Mouse (Mus musculus): ENCODE data around the gene Smg6.

Gene Smg6

GRCm38 (mm10) chr11:75047736-75048407 is 122.2 kb downstream of the Smg6 start:
- no peak for DNase-seq (ENCODE audit: low read depth)

GRCm38 (mm10) chr11:75049146-75049545 is 123.5 kb downstream of the Smg6 start:
- no peak for DNase-seq (ENCODE audit: low read depth)

- DNase-seq (ENCODE audit: low read depth) = no peak
Measured at GRCm38 (mm10) chr11:75049807-75050206, 124.2 kb downstream of the Smg6 start.

DNA sequence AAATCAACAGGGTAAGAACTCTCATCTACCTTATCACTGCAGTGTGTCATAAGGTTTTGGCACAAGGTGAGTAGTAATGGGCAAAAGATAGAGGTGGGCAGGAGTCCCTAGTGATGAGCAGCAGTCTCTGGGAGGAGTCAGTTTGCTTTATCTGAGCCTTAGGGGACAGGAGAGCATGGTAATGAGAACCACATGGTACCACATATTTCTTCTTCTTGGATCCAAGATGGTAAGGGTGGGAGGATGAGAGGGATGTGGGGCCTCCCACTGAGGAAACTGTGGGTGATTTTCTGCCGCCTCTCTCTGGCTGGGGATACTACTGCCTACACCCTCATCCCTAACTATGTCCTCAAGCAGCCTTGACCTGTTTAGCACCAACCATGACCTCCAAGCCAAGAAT is 125.6 kb downstream of the Smg6 start:
- DNase-seq (ENCODE audit: low read depth) = no peak

GRCm38 (mm10) chr11:75051712-75052550 is 126.3 kb downstream of the Smg6 start:
- DNase-seq (ENCODE audit: low read depth) = no peak

DNA sequence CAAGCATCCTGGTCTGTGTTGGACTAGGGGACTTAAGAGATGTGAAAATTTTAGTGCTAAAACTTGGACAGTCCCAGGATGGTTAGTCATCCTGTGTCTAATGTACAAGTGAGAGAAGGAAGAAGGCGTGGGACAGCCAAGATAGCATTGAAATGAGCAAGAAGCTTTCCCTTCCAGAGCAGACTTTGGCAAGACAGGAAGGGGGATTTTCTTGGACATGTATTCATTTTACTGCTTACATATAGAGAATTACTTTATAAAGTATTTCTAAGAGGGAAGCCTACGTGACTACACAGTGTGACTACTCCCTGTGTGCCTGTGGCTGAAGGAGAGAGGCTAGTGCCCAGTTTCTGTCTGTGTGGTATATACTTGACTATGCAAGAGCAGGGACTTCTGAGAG is 127.4 kb downstream of the Smg6 start:
- DNase-seq (ENCODE audit: low read depth) = no peak

DNA sequence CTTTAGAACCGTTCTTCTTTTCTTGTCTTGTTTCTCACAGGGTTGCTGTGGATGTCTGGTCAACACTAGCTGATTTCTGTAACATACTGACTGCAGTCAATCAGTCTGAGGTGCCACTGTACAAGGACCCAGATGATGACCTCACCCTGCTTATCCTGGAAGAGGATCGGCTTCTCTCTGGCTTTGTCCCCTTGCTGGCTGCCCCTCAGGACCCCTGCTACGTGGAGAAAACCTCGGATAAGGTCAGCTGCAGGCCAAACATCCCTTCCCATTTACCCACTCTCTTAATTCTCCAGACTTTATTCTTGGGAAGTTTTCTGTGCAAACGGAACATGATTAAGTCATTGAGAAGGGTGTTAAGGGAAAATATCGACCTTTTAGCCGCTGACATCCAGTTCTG is 128.1 kb downstream of the Smg6 start:
- DNase-seq (ENCODE audit: low read depth) = no peak

DNA sequence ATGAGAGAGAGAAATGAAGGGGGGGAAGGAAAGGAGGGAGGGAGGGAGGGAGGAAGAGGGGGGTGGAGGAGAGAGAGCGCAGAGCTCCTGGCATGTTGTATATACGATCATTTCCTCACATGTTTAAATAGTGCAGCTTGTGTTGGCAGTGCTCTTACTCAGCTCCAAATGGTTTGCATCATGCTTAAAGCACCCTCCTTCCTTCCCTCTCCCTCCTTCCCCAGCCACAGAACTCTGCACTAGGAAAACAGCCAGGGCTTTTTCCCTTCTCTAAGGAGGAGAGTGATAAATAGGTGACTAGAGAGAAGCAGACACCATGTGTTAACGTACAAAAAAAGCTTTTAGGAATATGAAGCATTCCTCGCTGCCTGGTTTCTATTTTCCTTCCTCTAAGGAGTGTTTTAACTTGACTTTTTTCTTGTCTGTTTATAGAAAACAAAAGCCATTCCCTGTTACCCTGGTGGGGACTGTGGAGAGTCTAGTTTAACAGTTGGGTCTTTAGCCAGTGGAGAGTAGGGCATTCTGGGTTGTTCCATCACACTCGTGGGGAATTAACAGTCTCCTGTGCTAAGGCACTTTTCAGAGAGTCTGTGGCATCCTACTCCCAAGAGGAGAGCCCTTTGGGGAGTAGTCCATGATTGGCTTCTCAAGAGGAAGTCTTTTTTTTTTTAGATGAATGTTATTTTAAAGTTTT is 128.7 kb downstream of the Smg6 start:
- DNase-seq (ENCODE audit: low read depth) = no peak

GRCm38 (mm10) chr11:75054878-75055214 is 129.2 kb downstream of the Smg6 start:
- DNase-seq (ENCODE audit: low read depth) = no peak

DNA sequence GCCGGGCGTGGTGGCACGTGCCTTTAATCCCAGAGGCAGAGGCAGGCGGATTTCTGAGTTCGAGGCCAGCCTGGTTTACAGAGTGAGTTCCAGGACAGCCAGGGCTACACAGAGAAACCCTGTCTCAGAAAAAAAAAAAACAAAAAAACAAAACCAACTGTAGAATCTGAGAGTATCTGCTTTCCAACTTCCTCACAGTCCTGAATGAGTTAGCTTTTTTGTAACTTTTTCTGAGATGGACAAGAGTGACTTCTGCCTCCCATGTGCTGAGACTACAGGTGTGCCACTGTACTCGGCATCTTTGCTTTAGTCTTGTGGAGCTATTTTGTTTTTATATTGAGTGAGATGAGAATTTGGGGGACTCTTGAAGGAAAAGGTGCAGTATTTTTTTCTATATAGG is 137.0 kb downstream of the Smg6 start:
- DNase-seq (ENCODE audit: low read depth) = no peak

- DNase-seq (ENCODE audit: low read depth) = no peak
Measured at GRCm38 (mm10) chr11:75064266-75064665, 138.6 kb downstream of the Smg6 start.

DNA sequence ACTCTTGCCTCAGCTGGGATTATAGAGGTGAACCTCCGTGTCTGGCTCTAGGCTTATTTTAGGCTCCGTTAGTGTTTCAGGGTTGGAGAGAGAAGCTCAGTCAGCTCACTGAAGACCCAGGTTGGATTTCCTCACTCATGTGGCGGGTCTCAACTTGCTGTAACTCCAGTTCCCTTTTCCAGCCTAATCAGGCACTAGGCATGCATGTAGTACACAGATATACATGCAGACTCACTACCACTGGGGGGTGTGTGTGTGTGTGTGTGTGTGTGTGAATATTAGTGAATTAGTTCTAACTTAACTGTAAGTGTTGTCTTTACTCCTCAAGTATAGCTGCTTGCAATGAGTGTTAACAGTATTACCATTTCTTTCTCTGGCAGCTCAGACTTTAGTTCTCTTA is 145.7 kb downstream of the Smg6 start:
- DNase-seq (ENCODE audit: low read depth) = no peak

GRCm38 (mm10) chr11:75072932-75073625 is 147.5 kb downstream of the Smg6 start:
- no peak for DNase-seq (ENCODE audit: low read depth)

DNA sequence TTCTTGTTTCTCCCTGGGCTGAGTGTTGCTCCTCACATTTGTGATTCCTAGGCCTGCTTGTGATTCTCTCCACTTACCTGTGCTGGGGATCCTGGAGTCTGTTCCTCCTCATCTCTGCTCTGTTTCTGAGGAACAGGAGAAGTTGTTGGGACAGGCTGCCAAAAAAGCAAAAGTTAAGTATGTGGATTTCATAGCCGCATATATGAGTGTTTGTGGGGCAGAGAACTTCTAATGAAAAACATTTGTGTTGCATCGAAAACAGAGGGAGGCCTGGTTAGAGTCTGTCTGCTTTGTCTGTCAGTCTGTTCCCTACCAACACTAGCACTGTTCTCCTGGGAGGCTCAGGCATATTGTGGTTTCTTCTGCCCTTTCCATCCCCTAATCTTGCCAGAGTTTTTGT is 148.1 kb downstream of the Smg6 start:
- DNase-seq (ENCODE audit: low read depth) = no peak

- no peak for DNase-seq (ENCODE audit: low read depth)
Measured at GRCm38 (mm10) chr11:75074543-75074942, 148.9 kb downstream of the Smg6 start.

- no peak for DNase-seq (ENCODE audit: low read depth)
Measured at GRCm38 (mm10) chr11:75078616-75079015, 153.0 kb downstream of the Smg6 start.

DNA sequence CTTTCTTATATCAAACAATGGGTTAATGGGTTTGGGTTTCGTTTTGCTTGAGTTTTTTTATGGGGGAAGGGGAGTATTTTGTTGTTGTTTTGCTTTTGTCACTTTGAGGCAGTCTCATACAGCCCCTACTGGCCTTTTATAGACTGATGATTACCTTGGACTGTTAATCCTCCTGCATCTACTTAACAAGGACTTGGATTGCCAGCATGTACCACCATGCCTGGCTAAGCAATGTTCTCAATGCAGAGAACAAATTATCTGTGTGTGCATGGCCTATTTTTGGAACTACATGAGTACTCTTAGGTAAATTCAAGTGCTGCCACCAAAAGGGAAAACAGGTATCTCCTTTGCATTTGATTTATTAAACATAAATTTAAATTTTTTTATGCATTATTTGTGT is 157.4 kb downstream of the Smg6 start:
- DNase-seq (ENCODE audit: low read depth) = no peak

DNA sequence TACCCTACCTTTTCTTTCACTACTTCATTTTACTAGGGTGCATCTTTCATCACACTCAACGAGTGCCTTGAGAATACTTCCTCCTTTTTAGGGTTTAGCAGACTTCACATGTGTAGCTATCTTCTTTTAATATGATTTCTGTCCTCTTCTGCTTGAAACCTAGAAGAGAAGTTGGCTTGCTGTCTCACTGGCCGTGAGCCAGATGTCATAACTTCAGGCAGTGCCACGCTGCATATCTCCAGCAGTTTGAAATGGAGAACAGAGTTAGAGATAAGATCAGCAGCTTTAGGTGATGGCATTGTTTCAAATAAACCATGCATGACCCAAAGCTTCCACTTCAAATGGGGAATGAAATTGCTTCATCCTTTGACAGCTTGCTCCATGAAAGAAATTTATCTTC is 166.5 kb downstream of the Smg6 start:
- no peak for DNase-seq (ENCODE audit: low read depth)

DNA sequence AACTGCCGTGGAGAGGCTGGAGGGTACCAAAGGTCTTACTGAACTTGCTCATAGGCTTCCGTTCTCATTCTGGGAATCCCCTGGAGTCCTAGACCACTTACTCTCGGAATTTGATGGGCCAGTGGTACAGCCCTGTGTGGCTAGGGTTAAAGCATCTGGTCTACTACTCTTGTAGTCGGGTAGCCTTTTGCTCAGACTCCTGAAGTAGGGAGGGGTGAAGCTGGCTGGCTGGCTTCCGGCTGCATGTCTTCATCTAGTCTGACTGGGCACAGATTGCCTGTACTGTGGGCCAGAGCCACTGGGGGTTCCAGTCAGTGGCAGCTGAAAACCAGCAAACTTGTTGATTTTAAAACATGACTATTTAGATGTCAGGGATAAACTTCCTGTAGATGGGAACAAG is 167.0 kb downstream of the Smg6 start:
- no peak for DNase-seq (ENCODE audit: low read depth)

DNA sequence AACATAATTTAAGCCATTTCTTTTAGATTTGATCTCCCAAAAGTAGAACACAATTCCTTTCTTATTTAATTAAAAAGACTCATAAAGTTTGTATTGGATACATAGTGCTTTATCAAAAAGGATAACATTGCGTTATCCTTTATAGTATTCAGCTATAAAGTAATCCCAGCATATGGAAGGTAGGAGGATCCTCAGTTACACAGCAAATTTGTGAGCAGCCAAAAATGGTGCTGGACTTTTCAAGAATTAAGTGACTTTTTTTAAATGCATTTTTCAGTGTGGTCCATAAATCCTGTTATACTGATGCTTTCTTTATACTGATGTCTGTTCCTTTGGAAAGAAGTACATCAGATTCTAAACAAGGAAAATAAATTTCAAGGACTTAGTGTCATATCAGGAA is 169.1 kb downstream of the Smg6 start:
- no peak for DNase-seq (ENCODE audit: low read depth)

DNA sequence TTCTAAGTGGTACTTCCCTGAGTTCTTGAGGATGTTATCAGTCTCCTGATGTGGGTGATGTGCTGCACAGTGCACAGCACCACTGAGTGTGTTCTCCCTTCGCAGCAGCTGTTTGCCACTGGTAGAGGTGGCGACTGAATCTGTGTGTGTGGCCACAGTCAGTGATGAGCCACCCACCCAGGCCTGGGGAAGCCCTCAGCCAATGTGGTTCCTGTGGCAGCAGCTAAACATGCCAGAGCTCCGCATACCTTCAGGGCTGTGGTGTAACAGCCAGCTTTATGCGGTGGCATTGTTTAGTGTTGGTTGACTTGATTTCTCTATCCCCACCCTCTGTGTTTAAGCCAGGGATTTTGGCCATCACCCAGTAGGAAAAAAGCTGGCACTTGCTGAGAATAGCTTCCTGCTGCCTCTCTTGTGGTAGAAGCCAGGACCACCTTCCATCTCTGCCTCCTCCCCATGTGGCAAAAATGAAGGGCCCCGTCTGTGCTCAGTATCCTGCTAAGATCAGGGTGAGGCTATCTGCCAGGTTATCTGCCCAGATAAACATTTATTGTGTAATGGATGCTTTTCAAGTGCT is 177.2 kb downstream of the Smg6 start:
- DNase-seq (ENCODE audit: low read depth) = no peak

GRCm38 (mm10) chr11:75106614-75107013 is 181.0 kb downstream of the Smg6 start:
- DNase-seq (ENCODE audit: low read depth) = no peak
